Mouse (Mus musculus) right cerebral cortex, adult 2 months (tissue): ENCODE results near the gene 6030458C11Rik.

Experiments used
- DNase-seq, 2 experiments: peaks; one replicate each; pipeline ENCODE4 v3.0.0; 2021 to 2022; ENCODE audit warnings: low spot score in 2 of 2

The 6030458C11Rik gene

GRCm38 (mm10) chr15:12824197-12824952 is at the start of gene 6030458C11Rik, which contains the start of gene Drosha:
Gene 6030458C11Rik (minus strand): TSS chr15:12824649.
Gene Drosha (plus strand): TSS chr15:12824815.
- peak; percentile 99 to 100 for DNase-seq

- no peak for DNase-seq
Observed at GRCm38 (mm10) chr15:12867269-12867668, 42.8 kb upstream of the 6030458C11Rik start.

GRCm38 (mm10) chr15:12865595-12866314 is 41.3 kb upstream of the 6030458C11Rik start:
- DNase-seq, result no peak

GRCm38 (mm10) chr15:12863669-12864068 is 39.2 kb upstream of the 6030458C11Rik start:
- DNase-seq, result no peak

GRCm38 (mm10) chr15:12862061-12862460 is 37.6 kb upstream of the 6030458C11Rik start:
- no peak for DNase-seq

DNA sequence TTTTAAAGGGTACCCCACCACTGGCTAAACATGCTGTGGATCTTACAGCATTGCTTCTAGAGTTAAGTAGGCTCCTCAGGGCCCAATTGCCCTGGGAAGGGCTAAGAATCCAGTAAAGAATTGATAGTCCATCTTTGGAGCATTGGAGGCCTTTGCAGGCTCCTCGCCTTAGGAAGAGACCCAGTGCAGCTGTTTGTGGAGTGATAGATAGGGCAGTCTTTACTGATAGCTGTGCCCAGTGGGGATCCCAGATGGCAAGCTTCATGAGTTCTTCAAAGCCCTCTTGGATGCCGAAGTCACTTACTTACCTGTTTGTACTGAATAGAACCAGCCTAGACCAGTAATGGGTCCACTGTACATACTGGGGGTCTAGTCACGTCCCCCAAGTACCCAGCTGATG is 34.2 kb upstream of the 6030458C11Rik start:
- no peak for DNase-seq

- DNase-seq, result no peak
Observed at GRCm38 (mm10) chr15:12857840-12858516, 33.5 kb upstream of the 6030458C11Rik start.

DNA sequence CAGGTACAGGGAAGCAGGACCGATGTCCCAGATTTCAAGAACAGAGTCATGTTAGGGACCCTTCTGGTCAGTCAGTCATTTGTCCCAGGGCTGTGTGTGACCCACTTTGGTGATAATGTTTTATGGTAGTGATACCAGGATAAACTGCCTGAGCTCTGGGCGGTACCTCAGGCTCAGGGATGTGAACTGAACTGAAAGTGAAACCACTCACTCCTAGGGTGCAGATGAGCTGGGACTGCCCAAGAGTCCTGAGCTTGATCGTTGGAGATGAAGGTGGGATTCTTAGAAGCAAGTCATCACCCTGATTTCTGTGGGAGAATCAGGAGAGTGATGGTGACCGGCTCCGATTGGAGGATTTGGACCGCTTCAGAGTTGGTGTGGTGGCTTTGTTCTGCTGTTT is 32.3 kb upstream of the 6030458C11Rik start:
- no peak for DNase-seq

DNA sequence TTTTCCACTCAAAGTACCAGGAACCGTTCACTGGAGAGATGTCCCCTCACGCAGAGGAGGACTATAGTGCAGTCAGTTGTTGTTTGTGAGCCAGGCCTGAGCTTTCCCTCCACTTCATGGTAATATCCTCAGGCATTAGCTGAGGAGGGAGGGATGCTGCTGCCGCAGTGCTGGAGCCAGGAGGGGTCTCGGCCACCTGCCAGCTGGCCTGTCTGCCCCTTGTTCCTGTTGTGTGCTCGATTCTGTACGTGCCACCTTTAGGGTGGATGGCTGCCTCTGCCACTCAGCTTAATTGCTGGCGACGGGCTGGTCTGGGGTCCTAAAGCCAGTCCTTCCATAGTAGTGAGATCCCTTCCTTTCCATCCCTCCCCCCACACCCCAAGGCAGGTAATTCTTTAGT is 29.0 kb upstream of the 6030458C11Rik start:
- no peak for DNase-seq

GRCm38 (mm10) chr15:12849373-12849772 is 24.9 kb upstream of the 6030458C11Rik start:
- no peak for DNase-seq

DNA sequence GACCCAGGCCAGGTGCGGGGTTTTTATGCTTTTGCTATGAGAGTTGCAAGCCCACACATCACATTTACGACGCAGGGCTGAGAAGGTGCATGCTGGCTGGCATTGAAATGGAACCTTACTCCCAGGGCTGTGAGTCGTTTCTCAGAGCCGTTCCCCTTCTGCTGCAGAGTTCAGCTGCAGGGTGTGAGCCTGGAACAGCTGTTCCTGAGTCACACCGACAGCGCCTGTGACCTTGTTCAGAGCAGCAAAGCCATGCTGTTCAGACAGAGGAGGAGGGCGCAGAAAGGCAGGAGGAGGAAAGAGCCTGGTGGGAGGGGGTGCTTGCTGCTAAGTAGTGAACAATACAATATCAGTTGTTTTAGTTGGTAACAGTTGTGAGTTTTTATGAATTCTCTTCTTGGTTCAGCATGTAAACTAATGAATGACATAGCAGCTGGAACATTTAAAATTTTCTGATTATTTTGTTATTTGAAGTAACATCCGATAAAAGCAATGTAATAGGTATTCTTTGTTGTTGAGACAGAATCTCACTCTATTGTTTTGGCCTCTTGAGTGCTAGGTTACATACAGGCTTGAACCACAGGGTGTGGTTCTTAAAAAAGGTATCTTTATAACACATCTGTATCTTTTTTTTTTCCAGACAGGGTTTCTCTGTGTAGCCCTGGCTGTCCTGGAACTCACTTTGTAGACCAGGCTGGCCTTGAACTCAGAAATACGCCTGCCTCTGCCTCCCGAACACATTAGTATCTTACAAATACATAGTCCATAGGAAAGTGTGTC is 23.9 kb upstream of the 6030458C11Rik start:
- no peak for DNase-seq

GRCm38 (mm10) chr15:12842833-12843232 is 18.4 kb upstream of the 6030458C11Rik start:
- DNase-seq, result no peak

- no peak for DNase-seq
Observed at GRCm38 (mm10) chr15:12840737-12841136, 16.3 kb upstream of the 6030458C11Rik start.

- DNase-seq, result no peak
Observed at GRCm38 (mm10) chr15:12834231-12834630, 9.8 kb upstream of the 6030458C11Rik start.

DNA sequence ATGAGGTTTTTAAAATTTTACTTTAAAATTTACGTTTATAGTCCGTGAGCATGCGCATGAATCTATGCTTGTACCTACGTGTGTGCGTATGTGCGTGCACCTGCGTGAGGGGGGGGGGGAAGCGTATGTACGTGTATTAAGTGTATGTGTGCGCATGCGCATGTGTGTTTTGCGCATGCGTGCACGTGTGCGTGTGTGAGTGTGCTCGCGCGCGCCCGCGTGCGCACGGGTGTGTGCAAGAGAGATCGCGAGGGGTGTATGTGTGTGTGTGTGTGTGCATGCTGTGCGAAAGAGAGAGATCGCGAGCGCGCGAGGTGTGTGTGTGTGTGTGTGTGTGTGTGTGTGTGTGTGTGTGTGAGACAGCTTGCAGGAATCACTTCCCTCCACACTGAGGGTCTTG is 8.9 kb upstream of the 6030458C11Rik start:
- DNase-seq, result no peak

DNA sequence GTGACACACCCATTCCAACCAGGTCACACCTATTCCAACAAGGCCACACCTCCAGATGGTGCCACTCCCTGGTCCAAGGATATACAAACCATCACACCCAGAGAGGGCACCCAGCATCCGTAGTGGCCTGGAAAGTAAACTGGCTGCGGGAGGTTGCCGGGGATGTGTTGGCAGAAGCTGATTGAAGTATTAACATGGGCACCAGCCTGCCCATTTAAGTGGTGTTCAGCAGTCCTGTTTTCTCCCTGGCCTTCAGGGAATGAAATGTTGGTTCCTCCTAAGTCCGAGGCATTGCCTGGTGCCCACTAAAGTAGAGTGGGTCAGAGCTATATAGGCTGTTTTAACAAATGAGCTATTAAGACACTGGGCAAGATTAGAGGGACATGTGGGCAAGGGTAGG is 8.2 kb upstream of the 6030458C11Rik start:
- no peak for DNase-seq

GRCm38 (mm10) chr15:12829878-12830277 is 5.4 kb upstream of the 6030458C11Rik start:
- DNase-seq, result no peak

DNA sequence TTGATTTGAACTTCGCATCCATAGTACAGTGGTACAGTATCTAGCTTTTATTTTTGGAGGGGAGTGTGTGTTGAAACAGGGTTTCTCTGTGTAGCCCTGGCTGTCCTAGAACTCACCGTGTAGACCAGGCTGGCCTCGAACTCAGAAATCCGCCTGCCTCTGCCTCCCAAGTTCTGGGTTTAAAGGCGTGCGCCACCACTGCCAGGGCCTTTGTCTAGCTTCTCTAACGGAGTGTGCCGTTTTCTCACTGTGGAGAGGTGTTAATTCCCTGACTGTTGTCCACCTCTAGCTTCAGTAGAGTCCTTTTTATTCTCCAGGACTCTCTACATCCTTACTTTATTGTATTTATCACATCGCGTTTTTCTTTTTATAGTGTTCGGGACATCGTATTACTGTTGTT is 959 bp upstream of the 6030458C11Rik start:
- DNase-seq, result no peak

GRCm38 (mm10) chr15:12824965-12825364 is 516 bp upstream of the 6030458C11Rik start:
- DNase-seq, result peak in 1 of 2 experiments; percentile 24

- DNase-seq, result no peak
Observed at GRCm38 (mm10) chr15:12823455-12824119, 862 bp downstream of the 6030458C11Rik start.
